In genomic region chr9:54647456-54647855, GRCm38 (mm10) we compare ENCODE assay signal across 16 mouse cellular contexts. TPM values are rescaled to one million over a fixed set of nuclear protein-coding genes. Genes with fewer than 3 reads are reported as not detected.
"Had no signal": no experiment of that assay in that cellular context is flagged by ENCODE, and none has a peak within 500 bp of the region (broad histone marks: within the 10 kb centered on the region; RNA-seq: fewer than 3 reads in every experiment).

No protein-coding gene starts in this region.

- ATAC-seq: intestine, embryonic 16.5 days; midbrain, embryonic 15.5 days had no signal

- H3K27ac ChIP-seq: layer of hippocampus, adult 2 months; left cerebral cortex, adult 2 months; liver, embryonic 13.5 days; midbrain, embryonic 15.5 days; stomach, embryonic 15.5 days had no signal

- H3K4me1 ChIP-seq: midbrain, embryonic 15.5 days had no signal

- H3K4me2 ChIP-seq: liver, embryonic 13.5 days; midbrain, embryonic 11.5 days; midbrain, embryonic 15.5 days; stomach, embryonic 15.5 days had no signal

- DNase-seq: kidney, adult 2 months; layer of hippocampus, adult 9-11 months; liver, embryonic 13.5 days; lung, adult 2 months; lung, postnatal 14 days; lung, postnatal 4 days; thymus, adult 2 months; thymus, postnatal 14 days; thymus, postnatal 4 days had no signal

- H3K4me3 ChIP-seq: layer of hippocampus, adult 2 months; left cerebral cortex, adult 2 months; liver, embryonic 13.5 days; midbrain, embryonic 15.5 days; stomach, embryonic 15.5 days had no signal

- H3K27me3 ChIP-seq: midbrain, embryonic 15.5 days; stomach, embryonic 15.5 days had no signal

- H3K9me3 ChIP-seq: liver, embryonic 13.5 days; midbrain, embryonic 15.5 days; stomach, embryonic 15.5 days had no signal

- H3K9ac ChIP-seq: liver, embryonic 13.5 days; midbrain, embryonic 15.5 days; stomach, embryonic 15.5 days had no signal

- H3K36me3 ChIP-seq: liver, embryonic 13.5 days; midbrain, embryonic 15.5 days; stomach, embryonic 15.5 days had no signal

RNA-seq across cellular contexts. Expression of gene Acsbg1, which starts 14.2 kb away (rescaled TPM):
- total RNA-seq: megakaryocyte-erythroid progenitor cell, adult 5-6 weeks had no signal
